Mouse (Mus musculus) heart, embryonic 14.5 days (tissue): ENCODE measurements around the gene Pkdrej. TPM values are rescaled to one million over a fixed set of nuclear protein-coding genes. Genes with fewer than 3 reads are reported as not detected.
A peak's percentile ranks its signal among the peaks of the same experiment; 100 is the strongest.

ENCODE experiments used
- ATAC-seq: fragments of 200-750 bp; cut with Nextera tagmentation; 2 replicates; pipeline ENCODE4 v1.8.0; 2017; ENCODE audit warnings: low read depth, moderate TSS enrichment; ENCODE audit not compliant: insufficient number of reproducible peaks, insufficient read depth, low FRiP score
- H3K27ac ChIP-seq, 2 experiments: fragments of 200-500 bp in 1 of 2; fragments of 300-500 bp in 1 of 2; sonication (generic) in 1 of 2; replicated peaks in 1 of 2; 2 replicates each; pipeline ENCODE4 v1.5.1; 2012 to 2014; ENCODE audit warnings: low read depth in 2 of 2, low read length in 2 of 2, control low read depth in 1 of 2, mild to moderate bottlenecking in 1 of 2, mixed read lengths in 1 of 2; ENCODE audit not compliant: control insufficient read depth in 1 of 2, insufficient read depth in 1 of 2
- H3K27me3 ChIP-seq: fragments of 300-500 bp; sonication (generic); 2 replicates; pipeline ENCODE4 v1.6.1; 2014; ENCODE audit warnings: mild to moderate bottlenecking, low read length, control low read depth; ENCODE audit not compliant: control insufficient read depth, insufficient read depth
- H3K36me3 ChIP-seq: fragments of 300-500 bp; sonication (generic); 2 replicates; pipeline ENCODE4 v1.6.1; 2014; ENCODE audit warnings: mild to moderate bottlenecking, control low read depth, low read length, mixed read lengths; ENCODE audit not compliant: control insufficient read depth, insufficient read depth
- H3K4me1 ChIP-seq, 2 experiments: fragments of 200-500 bp in 1 of 2; fragments of 300-500 bp in 1 of 2; sonication (generic) in 1 of 2; 2 replicates each; pipeline ENCODE4 v1.6.1; 2012 to 2014; ENCODE audit warnings: low read length in 2 of 2, control low read depth in 1 of 2, mixed read lengths in 1 of 2; ENCODE audit not compliant: control insufficient read depth in 2 of 2, insufficient read depth in 2 of 2
- H3K4me2 ChIP-seq: fragments of 300-500 bp; sonication (generic); 2 replicates; pipeline ENCODE4 v1.6.1; 2014; ENCODE audit warnings: mild to moderate bottlenecking, low read length
- H3K4me3 ChIP-seq, 2 experiments: fragments of 200-500 bp in 1 of 2; fragments of 300-500 bp in 1 of 2; sonication (generic) in 1 of 2; 2 replicates each; pipeline ENCODE4 v1.5.1; 2012 to 2014; ENCODE audit warnings: low read length in 2 of 2, mild to moderate bottlenecking in 2 of 2, control low read depth in 1 of 2, low read depth in 1 of 2, moderate library complexity in 1 of 2; ENCODE audit not compliant: control insufficient read depth in 1 of 2, insufficient read depth in 1 of 2
- H3K9ac ChIP-seq: fragments of 300-500 bp; sonication (generic); 2 replicates; pipeline ENCODE4 v1.6.1; 2014; ENCODE audit warnings: mild to moderate bottlenecking, low read length
- H3K9me3 ChIP-seq: fragments of 300-500 bp; sonication (generic); 2 replicates; pipeline ENCODE4 v1.6.1; 2016; ENCODE audit warnings: low read length, control low read depth; ENCODE audit not compliant: control insufficient read depth
- WGBS: fragments of 180-500 bp; shearing (Covaris S2); extraction: QIAGEN DNeasy Blood & Tissue Kit; methylation state at CpG from one replicate; pipeline ENCODE4 v1.1.7; 2014; 5-methylcytosine and 5-hydroxymethylcytosine counted together
- polyA plus RNA-seq: library from polyadenylated mRNA; unstranded; fragments of >200 nt; fragmentation: Nextera tagmentation; extraction: Ambion mirVana; gene quantifications from 2 replicates; pipeline ENCODE4 v1.2.1, GENCODE M21; 2014

The Pkdrej gene
- polyA plus RNA-seq, 1 experiment from 2014 or later = 0.28 TPM

- WGBS = 83% methylated on average over 4 of the region's 4 CpGs
- H3K4me1 ChIP-seq = peaks cover 0 to 8% of the 10 kb centered on the region in 2 experiments; a peak in 2 of 4 replicates
- no peak overlapping the region for H3K4me3 ChIP-seq
- H3K36me3 ChIP-seq = no peaks in the 10 kb centered on the region
- H3K9ac ChIP-seq = no peak overlapping the region
- H3K27ac ChIP-seq = no peak overlapping the region
- H3K4me2 ChIP-seq = no peak overlapping the region
- H3K9me3 ChIP-seq = no peaks in the 10 kb centered on the region
- no peak for ATAC-seq
- no peaks in the 10 kb centered on the region for H3K27me3 ChIP-seq
Measured at GRCm38 (mm10) chr15:85828071-85828470, 6.5 kb upstream of the Pkdrej start.

GRCm38 (mm10) chr15:85826676-85827075 is 5.1 kb upstream of the Pkdrej start:
- no peak for ATAC-seq

GRCm38 (mm10) chr15:85822011-85822359 is 451 bp upstream of the Pkdrej start:
- Histone ChIP-seq H3K9me3 (no peaks in the 10 kb centered on the region; the same call in 1 of the 2 replicates), H3K9ac (peak overlapping the region; percentile 81), H3K4me3 (peak overlapping the region; percentile 50 to 52), H3K4me1 (peaks cover 2% of the 10 kb centered on the region in 2 experiments; a peak in 2 of 4 replicates), H3K36me3 (no peaks in the 10 kb centered on the region), H3K27me3 (peaks cover 24% of the 10 kb centered on the region), H3K4me2 (peak overlapping the region; percentile 94), H3K27ac (no peak overlapping the region)
- 20% methylated on average over 4 of the region's 4 CpGs for WGBS
- ATAC-seq = no peak

More at GRCm38 (mm10) chr15:85826676-85827075, 5.1 kb upstream of the Pkdrej start:
- 39% methylated on average over 5 of the region's 5 CpGs for WGBS
- Histone ChIP-seq H3K4me2 (no peak overlapping the region), H3K4me3 (no peak overlapping the region), H3K4me1 (peaks cover 0 to 5% of the 10 kb centered on the region in 2 experiments; a peak in 2 of 4 replicates), H3K27me3 (peaks cover 8% of the 10 kb centered on the region; the same call in 1 of the 2 replicates), H3K36me3 (no peaks in the 10 kb centered on the region), H3K9me3 (no peaks in the 10 kb centered on the region), H3K27ac (no peak overlapping the region), H3K9ac (no peak overlapping the region)

- no peaks in the 10 kb centered on the region; the same call in 1 of the 2 replicates for H3K9me3 ChIP-seq
- H3K9ac ChIP-seq = no peak overlapping the region
- no peak overlapping the region for H3K27ac ChIP-seq
- peaks cover 4% of the 10 kb centered on the region; the same call in 1 of the 2 replicates for H3K27me3 ChIP-seq
- 47% methylated on average over 10 of the region's 10 CpGs for WGBS
- peaks cover 4 to 11% of the 10 kb centered on the region in 2 experiments for H3K4me1 ChIP-seq
- no peak for ATAC-seq
- 0 out of 2 replicates have a peak, but pooled peaks cover 4% of the 10 kb centered on the region for H3K36me3 ChIP-seq
- H3K4me2 ChIP-seq = no peak overlapping the region
- no peak overlapping the region for H3K4me3 ChIP-seq
Measured at GRCm38 (mm10) chr15:85813428-85813827, 8.1 kb downstream of the Pkdrej start.

- H3K9me3 ChIP-seq = no peaks in the 10 kb centered on the region
- peak within 1 kb of the TSS; percentile 92 for H3K9ac ChIP-seq
- H3K27me3 ChIP-seq = peaks cover 3% of the 10 kb centered on the region; the same call in 1 of the 2 replicates
- peaks cover 8% of the 10 kb centered on the region; the same call in 1 of the 2 replicates for H3K36me3 ChIP-seq
- H3K27ac ChIP-seq = peak within 1 kb of the TSS; percentile 94 to 98
- ATAC-seq = peak; percentile 92
- H3K4me1 ChIP-seq = peaks cover 4 to 11% of the 10 kb centered on the region in 2 experiments
- WGBS = 3% methylated on average over 33 of the region's 36 CpGs
- H3K4me2 ChIP-seq = peak within 1 kb of the TSS; percentile 82
- H3K4me3 ChIP-seq = peak within 1 kb of the TSS; percentile 76 to 78
Measured at GRCm38 (mm10) chr15:85811535-85812277, 9.8 kb downstream of the Pkdrej start, which contains the start of gene Cdpf1. Gene Cdpf1, minus strand, starts transcription at chr15:85811697.

GRCm38 (mm10) chr15:85810806-85811521 is 10.6 kb downstream of the Pkdrej start:
- peak; percentile 84 for ATAC-seq
- WGBS = 2% methylated on average over 35 of the region's 36 CpGs
- peak overlapping the region; percentile 76 to 78 for H3K4me3 ChIP-seq
- peak overlapping the region; percentile 94 to 98 for H3K27ac ChIP-seq
- H3K27me3 ChIP-seq = no peaks in the 10 kb centered on the region
- H3K9me3 ChIP-seq = no peaks in the 10 kb centered on the region
- peaks cover 8% of the 10 kb centered on the region; the same call in 1 of the 2 replicates for H3K36me3 ChIP-seq
- H3K4me1 ChIP-seq = peaks cover 4 to 11% of the 10 kb centered on the region in 2 experiments
- peak overlapping the region; percentile 82 for H3K4me2 ChIP-seq
- peak overlapping the region; percentile 92 for H3K9ac ChIP-seq

GRCm38 (mm10) chr15:85810462-85810805 is 11.1 kb downstream of the Pkdrej start:
- Histone ChIP-seq H3K4me1 (peaks cover 4 to 11% of the 10 kb centered on the region in 2 experiments), H3K4me2 (peak overlapping the region; percentile 82), H3K9ac (peak overlapping the region; percentile 92), H3K27ac (peak overlapping the region; percentile 94 to 98), H3K27me3 (no peaks in the 10 kb centered on the region), H3K36me3 (peaks cover 8% of the 10 kb centered on the region; the same call in 1 of the 2 replicates), H3K4me3 (peak overlapping the region; percentile 76 to 78), H3K9me3 (no peaks in the 10 kb centered on the region)
- WGBS = 29% methylated on average over 5 of the region's 5 CpGs
- no peak for ATAC-seq
